Mouse (Mus musculus): ENCODE data around the gene Syn3. TPM values are rescaled to one million over a fixed set of nuclear protein-coding genes. Genes with fewer than 3 reads are reported as not detected.
"Not testable (repeated sequence)": the region's sequence is repeated elsewhere in the genome, so short reads cannot be mapped to it uniquely, and the experiment has no call there.

The Syn3 gene
- polyA plus RNA-seq, 1 experiment from 2014 or later: 7.1 TPM

GRCm38 (mm10) chr10:86387821-86388440, 110.8 kb downstream of the Syn3 start:
- ATAC-seq (replicated peaks; ENCODE audit: low FRiP score) (no peak), DNase-seq (ENCODE audit: low spot score) (no peak)
- no peaks in the 10 kb centered on the region for H3K27me3 ChIP-seq (ENCODE audit: control insufficient read depth, insufficient read depth, low read length)
- WGBS: 86% methylated on average over 5 of the region's 5 CpGs
- no peak overlapping the region for H3K4me2 ChIP-seq (ENCODE audit: low read depth, low read length, severe bottlenecking)
- 0 out of 2 replicates have a peak, but pooled peaks cover 3% of the 10 kb centered on the region for H3K4me1 ChIP-seq (replicated peaks; ENCODE audit: control insufficient read depth, insufficient read depth, low read length)
- no peak overlapping the region for H3K27ac ChIP-seq (ENCODE audit: low read depth, low read length)
- H3K9ac ChIP-seq (ENCODE audit: low read length): no peak overlapping the region
- no peaks in the 10 kb centered on the region for H3K36me3 ChIP-seq (ENCODE audit: control insufficient read depth, insufficient read depth, low read length)
- no peaks in the 10 kb centered on the region for H3K9me3 ChIP-seq (ENCODE audit: control insufficient read depth, low read length)
- H3K4me3 ChIP-seq (ENCODE audit: low read depth, low read length): no peak overlapping the region

DNA sequence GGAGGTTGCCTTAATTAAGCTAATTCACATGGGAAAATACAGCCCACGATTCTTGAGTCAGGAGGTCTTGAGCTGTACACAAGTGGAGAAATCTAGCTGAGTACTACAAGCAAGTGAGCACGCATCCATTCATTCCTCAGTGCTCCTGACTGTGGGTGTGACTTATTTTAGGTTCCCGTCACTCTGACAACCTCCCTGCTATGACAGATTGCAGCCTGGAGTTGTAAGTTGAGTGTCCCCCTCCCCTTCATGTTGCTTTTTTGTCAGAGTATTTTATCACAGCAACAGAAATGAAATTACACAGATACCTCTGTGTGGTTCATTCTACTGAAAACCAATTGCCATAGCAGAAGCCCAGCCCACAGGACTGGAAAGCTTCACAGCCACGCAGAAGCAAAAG, 112.5 kb downstream of the Syn3 start:
- ATAC-seq (replicated peaks; ENCODE audit: low FRiP score): no peak
- Histone ChIP-seq H3K9me3 (ENCODE audit: control insufficient read depth, low read length) (no peaks in the 10 kb centered on the region), H3K36me3 (ENCODE audit: control insufficient read depth, insufficient read depth, low read length) (no peaks in the 10 kb centered on the region), H3K4me3 (ENCODE audit: low read depth, low read length) (no peak overlapping the region), H3K27ac (ENCODE audit: low read depth, low read length) (no peak overlapping the region), H3K27me3 (ENCODE audit: control insufficient read depth, insufficient read depth, low read length) (no peaks in the 10 kb centered on the region), H3K4me2 (ENCODE audit: low read depth, low read length, severe bottlenecking) (no peak overlapping the region), H3K9ac (ENCODE audit: low read length) (no peak overlapping the region), H3K4me1 (replicated peaks; ENCODE audit: control insufficient read depth, insufficient read depth, low read length) (0 out of 2 replicates have a peak, but pooled peaks cover 3% of the 10 kb centered on the region)
- 85% methylated on average over 4 of the region's 4 CpGs for WGBS
- DNase-seq (ENCODE audit: low spot score): no peak

GRCm38 (mm10) chr10:86385656-86386055, 113.0 kb downstream of the Syn3 start:
- no peak for DNase-seq (ENCODE audit: low spot score)
- Histone ChIP-seq H3K36me3 (ENCODE audit: control insufficient read depth, insufficient read depth, low read length) (no peaks in the 10 kb centered on the region), H3K4me2 (ENCODE audit: low read depth, low read length, severe bottlenecking) (no peak overlapping the region), H3K27ac (ENCODE audit: low read depth, low read length) (no peak overlapping the region), H3K9ac (ENCODE audit: low read length) (no peak overlapping the region), H3K4me3 (ENCODE audit: low read depth, low read length) (no peak overlapping the region), H3K4me1 (replicated peaks; ENCODE audit: control insufficient read depth, insufficient read depth, low read length) (0 out of 2 replicates have a peak, but pooled peaks cover 3% of the 10 kb centered on the region), H3K9me3 (ENCODE audit: control insufficient read depth, low read length) (no peaks in the 10 kb centered on the region), H3K27me3 (ENCODE audit: control insufficient read depth, insufficient read depth, low read length) (no peaks in the 10 kb centered on the region)
- 72% methylated on average over 4 of the region's 4 CpGs for WGBS
- ATAC-seq (replicated peaks; ENCODE audit: low FRiP score): no peak

DNA sequence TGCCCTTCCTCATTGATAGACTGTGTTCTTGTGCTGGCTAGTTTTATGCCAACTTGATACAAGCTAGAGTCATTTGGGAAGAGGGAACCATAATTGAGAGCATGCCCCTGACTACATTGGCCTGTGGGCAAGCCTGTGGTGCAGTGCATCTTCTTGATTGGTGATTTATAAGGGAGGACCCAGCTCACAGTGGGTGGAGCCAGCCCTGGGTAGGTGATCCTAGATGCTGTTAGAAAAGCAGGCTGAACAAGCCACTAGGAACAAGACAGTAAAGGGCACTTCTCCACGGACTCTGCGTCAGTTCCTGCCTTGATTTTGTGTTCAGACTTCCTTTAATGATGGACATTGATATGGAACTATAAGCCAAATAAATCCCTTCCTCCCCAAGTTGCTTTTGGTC, 114.0 kb downstream of the Syn3 start:
- H3K9me3 ChIP-seq (ENCODE audit: control insufficient read depth, low read length): no peaks in the 10 kb centered on the region
- DNase-seq (ENCODE audit: low spot score): no peak
- H3K36me3 ChIP-seq (ENCODE audit: control insufficient read depth, insufficient read depth, low read length): no peaks in the 10 kb centered on the region
- H3K27me3 ChIP-seq (ENCODE audit: control insufficient read depth, insufficient read depth, low read length): no peaks in the 10 kb centered on the region
- no peaks in the 10 kb centered on the region for H3K4me1 ChIP-seq (replicated peaks; ENCODE audit: control insufficient read depth, insufficient read depth, low read length)
- 91% methylated on average over 2 of the region's 2 CpGs for WGBS
- H3K9ac ChIP-seq (ENCODE audit: low read length): no peak overlapping the region
- ATAC-seq (replicated peaks; ENCODE audit: low FRiP score): no peak
- no peak overlapping the region for H3K27ac ChIP-seq (ENCODE audit: low read depth, low read length)
- no peak overlapping the region for H3K4me3 ChIP-seq (ENCODE audit: low read depth, low read length)
- H3K4me2 ChIP-seq (ENCODE audit: low read depth, low read length, severe bottlenecking): no peak overlapping the region

DNA sequence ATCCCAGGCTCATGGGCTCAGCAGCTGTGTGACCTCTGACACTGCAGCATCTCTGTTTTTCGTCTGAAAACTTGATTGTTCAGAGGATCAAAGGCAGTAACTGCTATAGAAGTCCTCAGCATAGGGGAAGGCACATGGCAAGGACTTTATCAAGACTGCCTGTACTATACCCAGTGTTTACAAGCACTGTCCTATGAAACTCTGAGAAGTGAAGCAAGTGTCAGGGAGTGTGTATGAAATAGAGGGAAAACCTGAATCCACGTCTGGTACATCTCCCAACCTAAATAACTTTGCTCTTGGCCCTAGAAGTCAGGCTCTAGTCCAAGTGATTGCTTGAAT, 116.8 kb downstream of the Syn3 start:
- no peak for ATAC-seq (replicated peaks; ENCODE audit: low FRiP score)
- DNase-seq (ENCODE audit: low spot score): no peak
- Histone ChIP-seq H3K36me3 (ENCODE audit: control insufficient read depth, insufficient read depth, low read length) (no peaks in the 10 kb centered on the region), H3K4me2 (ENCODE audit: low read depth, low read length, severe bottlenecking) (no peak overlapping the region), H3K27me3 (ENCODE audit: control insufficient read depth, insufficient read depth, low read length) (no peaks in the 10 kb centered on the region), H3K27ac (ENCODE audit: low read depth, low read length) (no peak overlapping the region), H3K4me3 (ENCODE audit: low read depth, low read length) (no peak overlapping the region), H3K9ac (ENCODE audit: low read length) (no peak overlapping the region), H3K9me3 (ENCODE audit: control insufficient read depth, low read length) (no peaks in the 10 kb centered on the region), H3K4me1 (replicated peaks; ENCODE audit: control insufficient read depth, insufficient read depth, low read length) (no peaks in the 10 kb centered on the region)
- WGBS: 40% methylated on average over 2 of the region's 2 CpGs

- no peak overlapping the region for H3K9ac ChIP-seq (ENCODE audit: low read length)
- no peaks in the 10 kb centered on the region for H3K4me1 ChIP-seq (replicated peaks; ENCODE audit: control insufficient read depth, insufficient read depth, low read length)
- no peak for ATAC-seq (replicated peaks; ENCODE audit: low FRiP score)
- H3K27me3 ChIP-seq (ENCODE audit: control insufficient read depth, insufficient read depth, low read length): no peaks in the 10 kb centered on the region
- no peak overlapping the region for H3K4me2 ChIP-seq (ENCODE audit: low read depth, low read length, severe bottlenecking)
- H3K36me3 ChIP-seq (ENCODE audit: control insufficient read depth, insufficient read depth, low read length): no peaks in the 10 kb centered on the region
- WGBS: 76% methylated on average over 9 of the region's 9 CpGs
- no peak overlapping the region for H3K4me3 ChIP-seq (ENCODE audit: low read depth, low read length)
- DNase-seq (ENCODE audit: low spot score): no peak
- H3K9me3 ChIP-seq (ENCODE audit: control insufficient read depth, low read length): no peaks in the 10 kb centered on the region
- H3K27ac ChIP-seq (ENCODE audit: low read depth, low read length): no peak overlapping the region
Measured at GRCm38 (mm10) chr10:86381150-86381921, 117.4 kb downstream of the Syn3 start.

GRCm38 (mm10) chr10:86380626-86381025, 118.1 kb downstream of the Syn3 start:
- no peak overlapping the region for H3K4me3 ChIP-seq (ENCODE audit: low read depth, low read length)
- ATAC-seq (replicated peaks; ENCODE audit: low FRiP score) (no peak), DNase-seq (ENCODE audit: low spot score) (no peak)
- H3K4me1 ChIP-seq (replicated peaks; ENCODE audit: control insufficient read depth, insufficient read depth, low read length): no peaks in the 10 kb centered on the region
- H3K9me3 ChIP-seq (ENCODE audit: control insufficient read depth, low read length): no peaks in the 10 kb centered on the region
- no peaks in the 10 kb centered on the region for H3K36me3 ChIP-seq (ENCODE audit: control insufficient read depth, insufficient read depth, low read length)
- H3K27ac ChIP-seq (ENCODE audit: low read depth, low read length): no peak overlapping the region
- no peaks in the 10 kb centered on the region for H3K27me3 ChIP-seq (ENCODE audit: control insufficient read depth, insufficient read depth, low read length)
- no peak overlapping the region for H3K9ac ChIP-seq (ENCODE audit: low read length)
- no peak overlapping the region for H3K4me2 ChIP-seq (ENCODE audit: low read depth, low read length, severe bottlenecking)
- 76% methylated on average over 2 of the region's 2 CpGs for WGBS

DNA sequence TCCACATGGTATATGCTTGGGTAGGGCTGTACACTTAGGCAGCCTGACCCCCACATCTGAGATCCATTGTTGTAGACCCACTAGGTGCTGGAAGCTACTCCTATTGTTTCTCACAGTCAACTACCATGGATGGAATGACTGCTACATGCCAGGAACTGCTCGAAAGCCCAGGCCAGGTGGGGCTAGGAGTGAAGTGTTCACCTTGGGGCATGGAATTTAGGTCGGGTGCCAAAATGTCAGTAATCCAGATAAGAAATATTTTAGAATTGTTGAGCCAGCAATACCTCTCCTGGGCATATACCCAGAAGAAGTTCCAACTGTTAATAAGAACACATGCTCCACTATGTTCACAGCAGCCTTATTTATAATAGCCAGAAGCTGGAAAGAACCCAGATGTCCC, 119.9 kb downstream of the Syn3 start:
- H3K4me1 ChIP-seq (replicated peaks; ENCODE audit: control insufficient read depth, insufficient read depth, low read length); DNase-seq (ENCODE audit: low spot score); H3K27me3 ChIP-seq (ENCODE audit: control insufficient read depth, insufficient read depth, low read length); H3K36me3 ChIP-seq (ENCODE audit: control insufficient read depth, insufficient read depth, low read length); H3K4me3 ChIP-seq (ENCODE audit: low read depth, low read length); ATAC-seq (replicated peaks; ENCODE audit: low FRiP score); H3K27ac ChIP-seq (ENCODE audit: low read depth, low read length); H3K4me2 ChIP-seq (ENCODE audit: low read depth, low read length, severe bottlenecking); H3K9ac ChIP-seq (ENCODE audit: low read length); H3K9me3 ChIP-seq (ENCODE audit: control insufficient read depth, low read length): not testable (repeated sequence)
- WGBS: 84% methylated on average over 2 of the region's 2 CpGs
